Mouse (Mus musculus) cerebellum, adult 9-11 months (tissue): ENCODE results near the gene Rcn1.

Experiments
- DNase-seq: peaks from one replicate; pipeline ENCODE4 v3.0.0; 2022

Gene Rcn1

GRCm38 (mm10) chr2:105392514-105392913 is 6.6 kb downstream of the Rcn1 start:
- no peak for DNase-seq

DNA sequence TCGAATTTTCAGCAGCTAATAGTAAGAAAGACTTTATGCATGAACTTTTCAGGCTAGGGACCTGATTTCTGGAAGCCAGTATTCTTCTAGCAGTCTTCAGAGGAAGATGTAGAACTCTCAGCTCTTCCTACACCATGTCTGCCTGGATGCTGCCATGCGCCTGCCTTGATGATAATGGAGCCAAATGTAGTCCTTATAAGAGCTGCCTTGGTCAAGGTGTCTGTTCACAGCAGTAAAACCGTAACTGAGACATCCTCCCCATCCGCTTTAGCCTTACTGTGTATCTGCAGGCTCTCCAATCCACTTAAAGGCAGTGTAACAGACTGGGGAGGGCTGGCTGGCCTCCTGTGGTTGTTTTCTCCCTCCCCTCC is 7.7 kb downstream of the Rcn1 start:
- no peak for DNase-seq

- DNase-seq: no peak
Measured at GRCm38 (mm10) chr2:105390653-105391413, 8.3 kb downstream of the Rcn1 start.

DNA sequence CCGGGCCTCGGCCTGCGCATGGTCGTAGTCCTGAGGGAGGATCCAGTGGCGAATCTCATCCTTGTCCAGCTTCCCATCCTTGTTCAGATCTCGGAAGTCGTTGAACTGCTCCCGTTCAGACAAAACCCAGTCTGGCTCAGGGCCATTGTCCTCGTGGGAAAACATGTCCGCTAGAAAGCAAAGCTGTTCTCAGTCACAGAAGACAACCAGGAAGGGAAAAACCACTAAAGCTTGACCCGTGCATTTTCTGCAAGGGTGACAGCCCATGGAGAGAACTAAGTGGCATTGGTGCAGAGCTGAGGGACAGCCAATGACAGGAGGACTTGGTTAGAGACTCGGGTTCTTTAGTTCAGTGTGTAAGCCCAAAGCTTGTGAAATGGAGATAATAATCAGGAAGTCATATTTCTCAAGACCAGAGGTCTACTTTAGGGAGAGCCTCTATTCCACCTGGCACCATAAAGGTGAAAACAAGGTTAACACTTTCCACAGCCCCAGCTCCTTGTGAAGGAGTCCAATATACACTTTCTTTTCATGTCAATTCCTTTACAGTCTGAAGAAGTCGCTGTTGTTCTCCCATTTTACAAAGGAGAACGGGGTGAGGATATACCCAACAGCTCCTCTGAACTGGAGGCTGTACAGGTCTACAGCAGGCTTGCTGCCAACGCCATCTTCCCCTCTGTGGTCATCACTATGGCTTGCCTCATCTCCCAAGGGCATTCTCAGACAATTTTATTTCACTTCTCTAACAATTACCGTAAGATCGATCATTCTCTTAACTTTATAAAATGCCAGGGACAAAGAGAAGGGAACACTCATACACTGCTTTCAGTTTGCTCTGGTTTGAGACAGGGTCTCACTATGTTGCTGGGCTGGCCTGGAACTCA is 9.9 kb downstream of the Rcn1 start:
- DNase-seq: no peak

DNA sequence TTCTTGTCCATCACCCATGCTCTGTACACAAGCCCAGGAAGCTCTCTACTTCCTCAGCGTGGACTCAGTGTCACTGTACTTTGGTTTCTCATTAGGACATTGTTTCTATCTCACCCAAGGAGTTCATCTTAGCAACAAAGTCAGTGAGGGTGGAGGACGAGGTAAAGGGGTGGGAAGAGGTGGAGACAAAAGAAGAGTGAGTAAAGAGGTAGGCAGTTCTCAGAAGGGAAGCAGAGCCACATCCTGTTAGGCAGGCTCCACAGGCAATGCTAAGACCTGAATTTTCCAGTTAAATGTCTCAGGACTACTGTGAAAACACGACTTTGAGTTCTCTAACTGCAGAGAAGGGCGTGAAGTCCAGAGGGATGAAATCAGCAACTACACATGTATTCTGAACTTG is 12.7 kb downstream of the Rcn1 start:
- no peak for DNase-seq

DNA sequence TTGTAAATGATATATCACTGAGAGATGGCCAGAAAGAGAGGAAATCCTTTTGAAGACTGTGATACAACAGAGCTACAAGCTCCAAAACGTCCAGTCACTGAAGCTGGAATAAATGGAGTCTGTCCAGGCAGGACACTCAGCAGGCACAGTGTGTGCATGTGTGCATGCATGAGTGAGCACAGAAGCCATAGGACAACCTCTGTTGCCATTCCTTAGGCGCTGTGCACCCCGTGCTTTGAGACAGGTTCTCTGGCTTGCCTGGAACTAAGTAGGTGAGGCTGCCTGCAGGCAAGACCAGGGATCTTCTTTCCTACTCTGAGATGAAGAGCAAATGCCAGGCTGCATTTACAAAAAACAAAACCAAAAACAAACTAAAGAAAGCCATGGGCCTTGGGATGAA is 14.1 kb downstream of the Rcn1 start:
- DNase-seq: no peak

GRCm38 (mm10) chr2:105383063-105383462 is 16.1 kb downstream of the Rcn1 start:
- DNase-seq: no peak

GRCm38 (mm10) chr2:105380757-105381319 is 18.3 kb downstream of the Rcn1 start:
- no peak for DNase-seq

GRCm38 (mm10) chr2:105379682-105380081 is 19.4 kb downstream of the Rcn1 start:
- no peak for DNase-seq

DNA sequence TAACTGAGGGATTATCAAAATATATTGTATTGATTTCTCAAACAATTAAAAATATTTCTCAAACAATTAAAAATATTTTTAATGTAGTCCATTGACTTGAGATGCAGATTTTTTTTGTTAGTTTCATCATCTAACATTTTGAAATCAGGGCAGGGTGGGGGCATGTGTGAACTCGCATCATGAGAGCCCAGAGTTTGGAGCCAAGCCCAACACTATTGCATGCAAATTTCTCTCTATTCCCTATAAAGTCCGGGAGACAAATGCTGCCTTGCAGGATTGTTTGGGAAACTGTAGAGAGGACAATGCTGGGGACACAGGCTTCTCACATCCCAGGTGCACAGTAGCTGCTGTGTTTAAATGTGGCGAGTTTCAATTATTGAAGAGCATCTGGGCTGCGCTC is 23.4 kb downstream of the Rcn1 start:
- DNase-seq: no peak

- DNase-seq: no peak
Measured at GRCm38 (mm10) chr2:105375261-105375660, 23.9 kb downstream of the Rcn1 start.

DNA sequence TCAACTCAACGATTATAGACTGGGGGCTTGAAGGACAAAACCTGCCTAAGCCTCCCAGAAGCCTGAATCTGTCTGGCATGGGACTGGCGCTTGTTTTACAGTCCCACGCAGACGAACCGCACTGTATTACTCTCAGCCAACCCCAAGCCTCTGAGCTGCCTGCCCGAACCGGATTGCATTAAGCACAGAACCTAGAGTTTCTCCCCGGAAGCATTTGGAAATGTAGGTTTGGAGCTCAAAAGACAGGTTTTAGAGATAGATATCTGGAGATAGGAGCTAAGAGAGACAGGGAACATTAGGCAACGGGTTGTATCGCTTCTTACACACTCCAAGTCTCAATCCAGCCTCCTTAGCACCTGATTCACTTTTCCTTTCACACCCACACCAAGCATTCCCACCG is 25.5 kb downstream of the Rcn1 start:
- DNase-seq: no peak

GRCm38 (mm10) chr2:105372727-105373126 is 26.4 kb downstream of the Rcn1 start:
- no peak for DNase-seq

DNA sequence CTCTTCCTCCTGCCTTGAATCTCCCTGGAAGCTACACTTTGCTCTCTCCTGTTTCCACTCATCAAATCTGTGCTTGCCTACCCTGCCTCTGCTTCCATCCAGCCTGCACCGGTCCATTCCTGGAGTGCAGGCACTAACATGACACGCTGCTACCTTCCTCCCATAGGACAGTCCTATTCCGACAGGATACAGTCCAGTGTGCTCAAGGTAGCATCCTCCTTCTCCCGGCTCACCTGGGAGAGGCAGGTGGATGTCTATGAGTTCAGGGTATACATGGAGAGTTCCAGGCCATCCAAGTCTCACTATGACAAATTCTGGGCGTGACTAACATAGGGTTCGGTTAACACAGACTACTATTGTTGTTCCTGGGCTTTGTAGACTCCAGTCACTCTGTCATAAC is 27.0 kb downstream of the Rcn1 start:
- no peak for DNase-seq

- DNase-seq: no peak
Measured at GRCm38 (mm10) chr2:105370698-105371097, 28.4 kb downstream of the Rcn1 start.

DNA sequence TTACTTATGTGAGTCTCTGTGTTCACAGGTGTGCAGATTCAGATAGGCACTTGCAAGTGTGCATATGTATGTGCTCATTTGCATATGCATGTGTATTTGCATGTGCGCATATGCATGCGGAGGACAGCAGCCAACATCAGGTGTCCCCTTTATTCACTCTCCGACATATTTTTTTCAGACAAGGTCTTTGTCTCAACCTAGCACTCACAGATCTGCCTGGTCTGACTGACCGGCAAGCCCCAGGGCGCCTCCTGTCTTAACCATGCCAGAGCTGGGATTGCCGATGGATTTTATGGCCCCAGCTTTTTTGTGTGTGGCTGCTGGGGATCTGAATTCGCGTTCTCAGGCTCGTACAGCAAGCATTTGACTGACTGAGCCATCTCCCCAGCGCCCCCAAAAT is 28.9 kb downstream of the Rcn1 start:
- DNase-seq: no peak

DNA sequence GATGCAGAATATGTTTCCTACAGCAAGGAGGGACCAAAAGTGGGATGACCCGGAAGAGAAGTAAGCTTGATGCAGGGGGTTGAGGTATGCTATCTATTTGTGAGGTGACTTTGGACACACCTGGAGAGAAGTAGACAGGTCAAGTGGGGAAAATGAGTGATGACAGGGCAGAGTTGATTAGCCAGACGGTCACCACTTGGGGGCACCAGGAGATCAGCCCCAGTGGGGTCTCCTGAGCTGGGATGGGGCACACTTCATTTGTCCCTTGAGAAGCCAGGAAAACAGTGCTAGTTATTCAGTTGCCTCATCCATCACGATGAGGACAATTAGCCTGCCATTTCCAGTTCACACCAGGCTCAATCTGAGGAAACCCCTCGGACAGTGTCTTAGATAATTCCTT is 31.5 kb downstream of the Rcn1 start:
- no peak for DNase-seq

- DNase-seq: no peak
Measured at GRCm38 (mm10) chr2:105358040-105358439, 41.1 kb downstream of the Rcn1 start.

GRCm38 (mm10) chr2:105356791-105357190 is 42.3 kb downstream of the Rcn1 start:
- no peak for DNase-seq

GRCm38 (mm10) chr2:105348886-105349285 is 50.2 kb downstream of the Rcn1 start:
- DNase-seq: no peak

DNA sequence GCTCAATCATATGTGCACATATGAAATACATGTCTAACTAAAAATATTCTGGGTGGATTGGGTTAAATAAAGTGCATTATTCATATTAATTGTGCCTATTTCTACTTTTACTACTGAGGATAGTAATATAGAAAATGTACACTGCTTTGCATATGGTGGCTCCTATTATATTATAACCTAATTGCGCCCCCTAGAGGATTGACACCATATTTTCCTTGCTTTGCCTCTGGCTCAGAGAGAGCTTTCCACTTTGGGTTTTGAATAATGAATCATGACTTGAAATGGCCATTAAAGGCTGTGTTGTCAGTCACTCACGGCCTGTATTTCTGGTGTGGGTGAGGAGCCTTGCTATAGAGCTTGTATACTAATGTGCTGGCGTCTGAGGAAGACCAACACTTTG is 59.1 kb downstream of the Rcn1 start:
- DNase-seq: no peak

- DNase-seq: no peak
Measured at GRCm38 (mm10) chr2:105337171-105337875, 61.8 kb downstream of the Rcn1 start.

DNA sequence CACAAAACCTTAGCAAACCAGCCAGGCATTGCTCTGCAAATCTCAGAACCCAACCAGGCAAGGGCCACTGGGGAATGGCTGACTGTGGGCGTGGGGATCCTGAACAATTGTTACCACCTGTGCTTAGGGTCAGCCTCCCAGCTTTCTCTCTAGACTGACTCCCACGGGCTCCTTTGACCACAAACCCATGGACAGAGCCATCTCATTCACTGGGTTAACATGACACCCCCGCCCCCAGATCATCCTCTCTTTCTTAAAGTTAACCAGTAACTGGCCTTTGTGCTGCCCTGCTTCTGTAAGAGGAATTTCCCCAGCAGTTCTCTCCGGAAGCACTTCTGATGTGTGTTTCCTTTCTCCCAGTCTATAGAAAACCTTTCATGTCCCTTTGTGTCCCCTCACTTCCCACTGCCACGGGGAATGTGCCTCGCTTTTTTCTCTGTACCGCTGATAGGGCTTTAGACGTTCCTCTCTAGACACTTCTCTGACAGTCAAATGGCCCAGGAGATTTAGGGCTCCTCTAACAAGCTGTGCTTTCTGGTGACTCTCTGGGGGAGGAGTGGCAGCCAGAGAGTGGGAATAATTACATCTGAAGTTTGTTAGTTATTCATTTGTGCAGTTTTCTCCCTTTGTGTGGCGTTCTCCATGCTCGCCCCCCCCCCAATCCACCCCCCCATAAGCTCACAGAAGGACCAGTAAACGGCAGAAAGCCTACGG is 62.6 kb downstream of the Rcn1 start:
- DNase-seq: no peak
